In the genomic region with DNA sequence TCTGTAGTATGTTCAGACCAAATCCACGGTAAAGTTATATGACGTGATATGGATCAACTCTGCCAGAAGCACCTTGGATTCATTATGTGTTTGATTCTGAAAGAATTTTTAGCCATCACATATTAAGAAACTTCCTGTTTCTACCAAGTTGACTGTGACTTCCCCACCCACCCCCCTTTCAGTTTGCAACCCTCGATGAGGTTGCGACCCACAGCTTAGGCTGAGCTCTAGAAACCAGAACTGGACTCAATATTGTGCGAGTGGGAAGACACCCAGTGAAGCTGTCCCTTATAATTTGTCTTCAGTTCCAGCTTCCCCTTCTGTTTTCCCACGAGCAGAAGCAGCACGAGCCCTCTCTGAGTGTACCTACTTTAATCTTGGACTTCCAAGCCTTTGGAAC, we compare ENCODE assay signal across 23 mouse cellular contexts. TPM values are rescaled to one million over a fixed set of nuclear protein-coding genes. Genes with fewer than 3 reads are reported as not detected.
A peak's percentile ranks its signal among the peaks of the same experiment; 100 is the strongest.
DNase-seq lines count a peak whose midpoint lies in the region; ATAC-seq and TF ChIP-seq lines count a peak whose summit lies in the region.
"Had no signal": no experiment of that assay in that cellular context is flagged by ENCODE, and none has a peak within 500 bp of the region (broad histone marks: within the 10 kb centered on the region; RNA-seq: fewer than 3 reads in every experiment).

No protein-coding gene starts in this region.

- TF ChIP-seq CTCF in gastrocnemius, adult 2 months (IDR thresholded peaks at IDR 0.05): no peak
- no peak for TF ChIP-seq CTCF in lung, postnatal 0 days (IDR thresholded peaks at IDR 0.05)

- no peak for DNase-seq in gastrocnemius, adult 2 months
- no peak for DNase-seq in gastrocnemius, adult 8-10 months (ENCODE audit: low spot score in 2 of 2)
- no peak for DNase-seq in lung, postnatal 0 days (ENCODE audit: low spot score)
- DNase-seq in lung, postnatal 25 days (ENCODE audit: low spot score): no peak
- no peak for DNase-seq in layer of hippocampus, postnatal 36 days
- DNase-seq in ovary, postnatal 10 days (ENCODE audit: low spot score): no peak
- DNase-seq: adrenal gland, postnatal 25 days; cerebellum, adult 11-12 months; cerebellum, postnatal 10 days; heart, postnatal 36 days; kidney, postnatal 36 days; retina, postnatal 1 day; thymus, postnatal 14 days had no signal

- WGBS in lung, postnatal 0 days: 60% methylated on average over 7 of the region's 7 CpGs

- H3K4me1 ChIP-seq in lung, postnatal 0 days (ENCODE audit: insufficient read depth, low read depth, low read length): no peaks in the 10 kb centered on the region
- H3K4me1 ChIP-seq: intestine, embryonic 15.5 days; limb, embryonic 13.5 days; midbrain, embryonic 13.5 days had no signal

- no peaks in the 10 kb centered on the region for H3K9me3 ChIP-seq in lung, postnatal 0 days (ENCODE audit: low read length)
- H3K9me3 ChIP-seq: embryonic facial prominence, embryonic 12.5 days; intestine, embryonic 15.5 days; limb, embryonic 13.5 days; megakaryocyte, embryonic 14.5 days; midbrain, embryonic 13.5 days had no signal

- no peaks in the 10 kb centered on the region for H3K27me3 ChIP-seq in lung, postnatal 0 days (replicated peaks; ENCODE audit: insufficient read depth, low read length)
- H3K27me3 ChIP-seq: embryonic facial prominence, embryonic 12.5 days; intestine, embryonic 15.5 days; limb, embryonic 13.5 days; megakaryocyte, embryonic 14.5 days; midbrain, embryonic 13.5 days had no signal

- no peak overlapping the region for H3K9ac ChIP-seq in lung, postnatal 0 days (replicated peaks; ENCODE audit: low read depth)
- H3K9ac ChIP-seq: embryonic facial prominence, embryonic 12.5 days; intestine, embryonic 15.5 days; limb, embryonic 13.5 days; liver, embryonic 14.5 days; midbrain, embryonic 13.5 days had no signal

- intact Hi-C loops in gastrocnemius, adult 2 months (cut with DNase I): no loop called here

- no peak overlapping the region for H3K4me3 ChIP-seq in gastrocnemius, adult 2 months
- H3K4me3 ChIP-seq in lung, postnatal 0 days (ENCODE audit: low read depth, low read length): no peak overlapping the region
- H3K4me3 ChIP-seq: embryonic facial prominence, embryonic 12.5 days; intestine, embryonic 15.5 days; limb, embryonic 13.5 days; megakaryocyte, embryonic 14.5 days; midbrain, embryonic 13.5 days had no signal

- H3K4me2 ChIP-seq in lung, postnatal 0 days (replicated peaks; ENCODE audit: low read depth, low read length): no peak overlapping the region
- H3K4me2 ChIP-seq: embryonic facial prominence, embryonic 12.5 days; intestine, embryonic 15.5 days; limb, embryonic 13.5 days; midbrain, embryonic 13.5 days had no signal

- TF ChIP-seq EP300 in lung, postnatal 0 days (IDR thresholded peaks at IDR 0.05): no peak

- H3K27ac ChIP-seq in gastrocnemius, adult 2 months: peak overlapping the region; percentile 74
- H3K27ac ChIP-seq in lung, postnatal 0 days (ENCODE audit: low read length): peak overlapping the region; percentile 20; the same call in 1 of the 2 replicates
- H3K27ac ChIP-seq: embryonic facial prominence, embryonic 12.5 days; limb, embryonic 13.5 days; liver, embryonic 14.5 days; midbrain, embryonic 13.5 days had no signal

- ATAC-seq in lung, postnatal 0 days: no peak
- peak; percentile 77 for ATAC-seq in granulocyte monocyte progenitor cell, adult 5-6 weeks (replicated peaks; ENCODE audit: poor library complexity, severe bottlenecking)
- ATAC-seq in neutrophil, adult 5-6 weeks (ENCODE audit: extremely low read depth, insufficient number of reproducible peaks, low FRiP score, poor library complexity, severe bottlenecking): peak; percentile 64
- ATAC-seq: CD4-positive, CD25-positive, alpha-beta regulatory T cell, adult 4 months; hindbrain, embryonic 16.5 days; intestine, embryonic 15.5 days; midbrain, embryonic 13.5 days had no signal

- H3K36me3 ChIP-seq in lung, postnatal 0 days (ENCODE audit: insufficient read depth, low read length): no peaks in the 10 kb centered on the region
- H3K36me3 ChIP-seq: embryonic facial prominence, embryonic 12.5 days; intestine, embryonic 15.5 days; limb, embryonic 13.5 days; midbrain, embryonic 13.5 days had no signal

RNA-seq across cellular contexts. Expression of gene Tbc1d1, which starts 55.2 kb away (rescaled TPM):
- 10 to 100 TPM; 46.4 to 46.9 TPM for total RNA-seq in gastrocnemius, adult 2 months (2021)
- total RNA-seq in gastrocnemius, adult 8-10 months (2022): 100 to 1,000 TPM in 1 of 4 experiments, 10 to 100 TPM in 3; 52.4 to 135 (median 62.0) TPM
- 15.3 and 18.0 TPM in 2 replicates for polyA plus RNA-seq in lung, postnatal 0 days (2015; fragmentation: Nextera tagmentation; extraction: Ambion mirVana)
- total RNA-seq in granulocyte monocyte progenitor cell, adult 5-6 weeks (2014; fragmentation: Nextera tagmentation): 17.5 and 18.5 TPM in 2 replicates
- 33.6 and 34.7 TPM in 2 replicates for total RNA-seq in granulocyte monocyte progenitor cell, adult 5-6 weeks (2017)
- 87.0 and 89.8 TPM in 2 replicates for total RNA-seq in neutrophil, adult 5-6 weeks (2017)
- total RNA-seq in layer of hippocampus, postnatal 36 days (2021): 10 to 100 TPM; 29.1 to 29.9 TPM
